Mouse (Mus musculus) forebrain, embryonic 10.5 days (tissue): ENCODE measurements around the gene Serac1. TPM values are rescaled to one million over a fixed set of nuclear protein-coding genes. Genes with fewer than 3 reads are reported as not detected.
A peak's percentile ranks its signal among the peaks of the same experiment; 100 is the strongest.

Source experiments
- DNase-seq: peaks from one replicate; pipeline ENCODE4 v3.0.0-alpha.2; 2017; ENCODE audit warnings: low spot score; ENCODE audit errors: extremely low spot score
- H3K27ac ChIP-seq: fragments of 300-500 bp; sonication (generic); 2 replicates; pipeline ENCODE4 v1.5.1; 2016; ENCODE audit warnings: mild to moderate bottlenecking
- H3K27me3 ChIP-seq: fragments of 300-500 bp; sonication (generic); 2 replicates; pipeline ENCODE4 v1.6.1; 2016; ENCODE audit warnings: mild to moderate bottlenecking; ENCODE audit not compliant: poor library complexity, severe bottlenecking
- H3K36me3 ChIP-seq: fragments of 300-500 bp; sonication (generic); replicated peaks from 2 replicates; pipeline ENCODE4 v1.6.1; 2016; ENCODE audit warnings: mild to moderate bottlenecking, moderate library complexity
- H3K4me1 ChIP-seq: fragments of 300-500 bp; sonication (generic); 2 replicates; pipeline ENCODE4 v1.6.1; 2016
- H3K4me3 ChIP-seq: fragments of 300-500 bp; sonication (generic); 2 replicates; pipeline ENCODE4 v1.5.1; 2016; ENCODE audit warnings: mild to moderate bottlenecking, moderate library complexity
- H3K9me3 ChIP-seq: fragments of 300-500 bp; sonication (generic); 2 replicates; pipeline ENCODE4 v1.6.1; 2016; ENCODE audit warnings: mild to moderate bottlenecking, moderate library complexity
- WGBS: fragments of 180-500 bp; shearing (Covaris S2); methylation state at CpG from one replicate; pipeline ENCODE4 v1.1.7; 2016; 5-methylcytosine and 5-hydroxymethylcytosine counted together
- polyA plus RNA-seq: library from polyadenylated mRNA; unstranded; fragments of >200 nt; fragmentation: Nextera tagmentation; extraction: Ambion mirVana; gene quantifications from 2 replicates; pipeline ENCODE4 v1.2.1, GENCODE M21; 2016

Gene Serac1
- polyA plus RNA-seq, 1 experiment from 2014 or later: 6.6 TPM

- Histone ChIP-seq H3K27me3 (no peaks in the 10 kb centered on the region), H3K27ac (peak within 1 kb of the TSS; percentile 98), H3K9me3 (no peaks in the 10 kb centered on the region), H3K36me3 (peaks cover 19% of the 10 kb centered on the region), H3K4me1 (peaks cover 28% of the 10 kb centered on the region), H3K4me3 (peak within 1 kb of the TSS; percentile 89)
- WGBS: under 1% methylated on average over 62 of the region's 76 CpGs
- DNase-seq: peak; percentile 89
These were observed 26.9 kb upstream of the Serac1 start, which contains the start of gene Tulp4 for GRCm38 (mm10) chr17:6106361-6107014. Gene Tulp4 (plus strand): TSS chr17:6106437.

GRCm38 (mm10) chr17:6103566-6103965, 24.0 kb upstream of the Serac1 start:
- H3K4me1 ChIP-seq: peaks cover 17% of the 10 kb centered on the region
- H3K27ac ChIP-seq: no peak overlapping the region
- no peaks in the 10 kb centered on the region for H3K27me3 ChIP-seq
- DNase-seq: no peak
- H3K9me3 ChIP-seq: no peaks in the 10 kb centered on the region
- 84% methylated on average over 6 of the region's 6 CpGs for whole genome bisulfite sequencing
- no peak overlapping the region for H3K4me3 ChIP-seq
- no peaks in the 10 kb centered on the region for H3K36me3 ChIP-seq

- no peak overlapping the region for H3K27ac ChIP-seq
- peaks cover 5% of the 10 kb centered on the region; the same call in 1 of the 2 replicates for H3K4me1 ChIP-seq
- no peak overlapping the region for H3K4me3 ChIP-seq
- H3K27me3 ChIP-seq: no peaks in the 10 kb centered on the region
- WGBS: 85% methylated on average over 3 of the region's 3 CpGs
- DNase-seq: no peak
- H3K9me3 ChIP-seq: no peaks in the 10 kb centered on the region
- H3K36me3 ChIP-seq: no peaks in the 10 kb centered on the region
These were observed 22.7 kb upstream of the Serac1 start for GRCm38 (mm10) chr17:6102287-6102686.

GRCm38 (mm10) chr17:6097884-6098283, 18.3 kb upstream of the Serac1 start:
- H3K36me3 ChIP-seq: no peaks in the 10 kb centered on the region
- no peak overlapping the region for H3K4me3 ChIP-seq
- H3K9me3 ChIP-seq: no peaks in the 10 kb centered on the region
- WGBS: 35% methylated on average over 4 of the region's 4 CpGs
- H3K4me1 ChIP-seq: no peaks in the 10 kb centered on the region
- DNase-seq: no peak
- H3K27ac ChIP-seq: no peak overlapping the region
- no peaks in the 10 kb centered on the region for H3K27me3 ChIP-seq

- H3K4me1 ChIP-seq: no peaks in the 10 kb centered on the region
- H3K36me3 ChIP-seq: peaks cover 8% of the 10 kb centered on the region
- no peaks in the 10 kb centered on the region for H3K9me3 ChIP-seq
- H3K27me3 ChIP-seq: no peaks in the 10 kb centered on the region
- no peak for DNase-seq
- H3K4me3 ChIP-seq: no peak overlapping the region
- no peak overlapping the region for H3K27ac ChIP-seq
These were observed 16.0 kb upstream of the Serac1 start for GRCm38 (mm10) chr17:6095579-6095978.

- WGBS: 91% methylated on average over 6 of the region's 6 CpGs
- Histone ChIP-seq H3K27me3 (no peaks in the 10 kb centered on the region), H3K36me3 (peaks cover 31% of the 10 kb centered on the region), H3K27ac (no peak overlapping the region), H3K9me3 (no peaks in the 10 kb centered on the region), H3K4me1 (no peaks in the 10 kb centered on the region), H3K4me3 (no peak overlapping the region)
- no peak for DNase-seq
These were observed 12.1 kb upstream of the Serac1 start for GRCm38 (mm10) chr17:6091604-6092003.

- Histone ChIP-seq H3K4me1 (peaks cover 20% of the 10 kb centered on the region), H3K27me3 (no peaks in the 10 kb centered on the region), H3K9me3 (no peaks in the 10 kb centered on the region), H3K36me3 (peaks cover 62% of the 10 kb centered on the region), H3K27ac (no peak overlapping the region), H3K4me3 (no peak overlapping the region)
- WGBS: 89% methylated on average over 5 of the region's 5 CpGs
- no peak for DNase-seq
These were observed 3.9 kb upstream of the Serac1 start for GRCm38 (mm10) chr17:6083323-6083890.

- Histone ChIP-seq H3K9me3 (no peaks in the 10 kb centered on the region), H3K36me3 (peaks cover 48% of the 10 kb centered on the region), H3K4me3 (no peak overlapping the region), H3K4me1 (peaks cover under 1% of the 10 kb centered on the region), H3K27me3 (no peaks in the 10 kb centered on the region), H3K27ac (no peak overlapping the region)
- 90% methylated on average over 7 of the region's 7 CpGs for WGBS
- DNase-seq: no peak
These were observed 6.1 kb downstream of the Serac1 start for GRCm38 (mm10) chr17:6073405-6073804.

GRCm38 (mm10) chr17:6069866-6070265, 9.7 kb downstream of the Serac1 start:
- 95% methylated on average over 6 of the region's 6 CpGs for whole genome bisulfite sequencing
- Histone ChIP-seq H3K9me3 (no peaks in the 10 kb centered on the region), H3K27me3 (no peaks in the 10 kb centered on the region), H3K27ac (no peak overlapping the region), H3K36me3 (peaks cover 74% of the 10 kb centered on the region), H3K4me1 (no peaks in the 10 kb centered on the region), H3K4me3 (no peak overlapping the region)
- no peak for DNase-seq

- no peak for DNase-seq
- H3K36me3 ChIP-seq: peaks cover 74% of the 10 kb centered on the region
- no peak overlapping the region for H3K4me3 ChIP-seq
- H3K27me3 ChIP-seq: no peaks in the 10 kb centered on the region
- no peak overlapping the region for H3K27ac ChIP-seq
- 98% methylated on average over 7 of the region's 7 CpGs for WGBS
- no peaks in the 10 kb centered on the region for H3K9me3 ChIP-seq
- H3K4me1 ChIP-seq: no peaks in the 10 kb centered on the region
These were observed 11.9 kb downstream of the Serac1 start for GRCm38 (mm10) chr17:6067613-6068012.

- H3K27ac ChIP-seq: no peak overlapping the region
- H3K4me1 ChIP-seq: no peaks in the 10 kb centered on the region
- WGBS: 89% methylated on average over 2 of the region's 2 CpGs
- no peak overlapping the region for H3K4me3 ChIP-seq
- no peaks in the 10 kb centered on the region for H3K27me3 ChIP-seq
- no peaks in the 10 kb centered on the region for H3K9me3 ChIP-seq
- peaks cover 60% of the 10 kb centered on the region for H3K36me3 ChIP-seq
- DNase-seq: no peak
These were observed 13.5 kb downstream of the Serac1 start for GRCm38 (mm10) chr17:6066021-6066420.

GRCm38 (mm10) chr17:6063532-6063931, 16.0 kb downstream of the Serac1 start:
- Histone ChIP-seq H3K27ac (no peak overlapping the region), H3K9me3 (no peaks in the 10 kb centered on the region), H3K4me3 (no peak overlapping the region), H3K27me3 (no peaks in the 10 kb centered on the region), H3K4me1 (no peaks in the 10 kb centered on the region), H3K36me3 (peaks cover 39% of the 10 kb centered on the region)
- 95% methylated on average over 5 of the region's 5 CpGs for WGBS
- no peak for DNase-seq

- Histone ChIP-seq H3K4me3 (no peak overlapping the region), H3K27me3 (no peaks in the 10 kb centered on the region), H3K4me1 (no peaks in the 10 kb centered on the region), H3K9me3 (no peaks in the 10 kb centered on the region), H3K36me3 (peaks cover 38% of the 10 kb centered on the region), H3K27ac (no peak overlapping the region)
- WGBS: 86% methylated on average over 8 of the region's 8 CpGs
- no peak for DNase-seq
These were observed 16.7 kb downstream of the Serac1 start for GRCm38 (mm10) chr17:6062793-6063192.
